Mouse (Mus musculus) monocyte, adult 59 days (primary cell): ENCODE results near the gene Ankrd10. TPM values are rescaled to one million over a fixed set of nuclear protein-coding genes. Genes with fewer than 3 reads are reported as not detected.

Experiments used
- total RNA-seq, 2 experiments: library from RNA; stranded (reverse); gene quantifications; one replicate each; pipeline ENCODE4 v1.2.4; 2023

The Ankrd10 gene
- total RNA-seq, result 10 to 100 TPM; 37.8 to 50.1 TPM

GRCm38 (mm10) chr8:11635611-11636081, at the start of gene Ankrd10:
Ankrd10 (minus strand) TSS chr8:11635757.

Other genes starting within 250 kb of the Ankrd10 start
- gene Rab20, start 157.0 kb downstream of the Ankrd10 start, total RNA-seq, result 100 to 1,000 TPM in 1 of 2 experiments, 10 to 100 TPM in 1; 59.5 to 103 TPM
- 10 to 100 TPM; 36.4 to 39.5 TPM for gene Naxd, start 138.3 kb downstream of the Ankrd10 start, total RNA-seq
- gene Cars2, start 85.0 kb downstream of the Ankrd10 start, total RNA-seq, result 10 to 100 TPM; 26.2 to 31.3 TPM
- gene Ing1, start 80.2 kb downstream of the Ankrd10 start, total RNA-seq, result 10 to 100 TPM; 37.8 to 41.0 TPM
- gene 1700016D06Rik, start 65.3 kb upstream of the Ankrd10 start, total RNA-seq, result not detected
- gene Arhgef7, start 92.0 kb upstream of the Ankrd10 start, total RNA-seq, result 10 to 100 TPM; 48.0 to 51.1 TPM
- gene Tex29, start 204.7 kb upstream of the Ankrd10 start, total RNA-seq, result not detected